Mouse (Mus musculus) stomach, postnatal 0 days (tissue): Measurements from ENCODE around the gene Gtf2i. TPM values are rescaled to one million over a fixed set of nuclear protein-coding genes. Genes with fewer than 3 reads are reported as not detected.

ENCODE experiments used
- ATAC-seq: fragments of 200-750 bp; cut with Nextera tagmentation; 2 replicates; pipeline ENCODE4 v1.8.0; 2017; ENCODE audit not compliant: low FRiP score, low TSS enrichment
- DNase-seq: peaks from one replicate; pipeline ENCODE4 v3.0.0-alpha.2; 2016; ENCODE audit warnings: low spot score
- H3K27ac ChIP-seq: fragments of 300-500 bp; sonication (generic); replicated peaks from 2 replicates; pipeline ENCODE4 v1.5.1; 2014; ENCODE audit warnings: mild to moderate bottlenecking, control low read depth
- H3K27me3 ChIP-seq: fragments of 300-500 bp; sonication (generic); 2 replicates; pipeline ENCODE4 v1.6.1; 2014; ENCODE audit warnings: low read length; ENCODE audit not compliant: control insufficient read depth, insufficient read depth
- H3K36me3 ChIP-seq: fragments of 300-500 bp; sonication (generic); 2 replicates; pipeline ENCODE4 v1.6.1; 2014; ENCODE audit warnings: low read length, mixed read lengths; ENCODE audit not compliant: control insufficient read depth, insufficient read depth
- H3K4me1 ChIP-seq: fragments of 300-500 bp; sonication (generic); replicated peaks from 2 replicates; pipeline ENCODE4 v1.6.1; 2014; ENCODE audit warnings: antibody characterized with exemption; ENCODE audit not compliant: control insufficient read depth, insufficient read depth
- H3K4me2 ChIP-seq: fragments of 300-500 bp; sonication (generic); replicated peaks from 2 replicates; pipeline ENCODE4 v1.6.1; 2014; ENCODE audit warnings: low read depth, mild to moderate bottlenecking, control low read depth, moderate library complexity
- H3K4me3 ChIP-seq: fragments of 300-500 bp; sonication (generic); 2 replicates; pipeline ENCODE4 v1.5.1; 2014; ENCODE audit warnings: low read depth, low read length, control low read depth
- H3K9ac ChIP-seq: fragments of 300-500 bp; sonication (generic); 2 replicates; pipeline ENCODE4 v1.6.1; 2014; ENCODE audit warnings: mild to moderate bottlenecking, low read length, control low read depth, mixed read lengths
- H3K9me3 ChIP-seq: fragments of 300-500 bp; sonication (generic); 2 replicates; pipeline ENCODE4 v1.6.1; 2016; ENCODE audit warnings: low read length; ENCODE audit not compliant: control insufficient read depth
- CTCF ChIP-seq: IDR thresholded peaks from 2 replicates; pipeline ENCODE4 v1.5.1; 2016; ENCODE audit warnings: antibody characterized with exemption, low read depth, mild to moderate bottlenecking, moderate library complexity
- EP300 ChIP-seq: optimal IDR thresholded peaks from 2 replicates; pipeline ENCODE3; 2016; ENCODE audit warnings: antibody characterized with exemption
- WGBS: fragments of 180-500 bp; shearing (Covaris S2); extraction: QIAGEN DNeasy Blood & Tissue Kit; methylation state at CpG from one replicate; pipeline ENCODE4 v1.1.7; 2014; 5-methylcytosine and 5-hydroxymethylcytosine counted together
- polyA plus RNA-seq: library from polyadenylated mRNA; unstranded; fragments of >200 nt; fragmentation: Nextera tagmentation; extraction: Ambion mirVana; gene quantifications from 2 replicates; pipeline ENCODE4 v1.2.1, GENCODE M21; 2015

The Gtf2i gene
- polyA plus RNA-seq, 1 experiment from 2014 or later = 63.0 TPM

GRCm38 (mm10) chr5:134232568-134232967 is 82.0 kb downstream of the Gtf2i start:
- peak overlapping the region; percentile 50; the same call in 1 of the 2 replicates for H3K27ac ChIP-seq
- H3K4me3 ChIP-seq = no peak overlapping the region
- peak; percentile 42 for DNase-seq
- H3K9ac ChIP-seq = no peak overlapping the region
- WGBS = 30% methylated on average over 7 of the region's 7 CpGs
- no peaks in the 10 kb centered on the region for H3K9me3 ChIP-seq
- H3K4me1 ChIP-seq = no peaks in the 10 kb centered on the region; the same call in 1 of the 2 replicates
- H3K27me3 ChIP-seq = no peaks in the 10 kb centered on the region
- TF ChIP-seq CTCF (no peak), EP300 (no peak)
- ATAC-seq = peak; percentile 28
- H3K4me2 ChIP-seq = no peak overlapping the region
- H3K36me3 ChIP-seq = peaks cover 6% of the 10 kb centered on the region; the same call in 1 of the 2 replicates

- DNase-seq = peak; percentile 61
- no peak overlapping the region for H3K9ac ChIP-seq
- no peaks in the 10 kb centered on the region for H3K9me3 ChIP-seq
- peak overlapping the region; percentile 50; the same call in 1 of the 2 replicates for H3K27ac ChIP-seq
- ATAC-seq = peak; percentile 58
- no peaks in the 10 kb centered on the region for H3K27me3 ChIP-seq
- no peak overlapping the region for H3K4me2 ChIP-seq
- 33% methylated on average over 6 of the region's 6 CpGs for WGBS
- H3K4me3 ChIP-seq = no peak overlapping the region
- H3K4me1 ChIP-seq = no peaks in the 10 kb centered on the region; the same call in 1 of the 2 replicates
- TF ChIP-seq EP300 = no peak
- no peak for TF ChIP-seq CTCF
- peaks cover 1% of the 10 kb centered on the region; the same call in 1 of the 2 replicates for H3K36me3 ChIP-seq
Measured at GRCm38 (mm10) chr5:134232111-134232510, 82.4 kb downstream of the Gtf2i start.

- ATAC-seq (no peak), DNase-seq (no peak)
- Histone ChIP-seq H3K27me3 (no peaks in the 10 kb centered on the region), H3K27ac (no peak overlapping the region), H3K36me3 (no peaks in the 10 kb centered on the region), H3K9ac (no peak overlapping the region), H3K4me3 (no peak overlapping the region), H3K4me2 (no peak overlapping the region), H3K9me3 (no peaks in the 10 kb centered on the region), H3K4me1 (no peaks in the 10 kb centered on the region; the same call in 1 of the 2 replicates)
- 69% methylated on average over 5 of the region's 5 CpGs for WGBS
- TF ChIP-seq EP300 (no peak), CTCF (no peak)
Measured at GRCm38 (mm10) chr5:134231376-134231775, 83.2 kb downstream of the Gtf2i start.

GRCm38 (mm10) chr5:134229391-134229790 is 85.2 kb downstream of the Gtf2i start, which contains the start of gene Ncf1:
Ncf1 (minus strand) TSS chr5:134229625.
- H3K4me2 ChIP-seq = no peak within 1 kb of the TSS
- WGBS = 83% methylated on average over 7 of the region's 7 CpGs
- H3K27me3 ChIP-seq = no peaks in the 10 kb centered on the region
- no peaks in the 10 kb centered on the region for H3K4me1 ChIP-seq
- H3K4me3 ChIP-seq = no peak within 1 kb of the TSS
- no peaks in the 10 kb centered on the region for H3K36me3 ChIP-seq
- DNase-seq (no peak), ATAC-seq (no peak)
- H3K9ac ChIP-seq = no peak within 1 kb of the TSS
- no peaks in the 10 kb centered on the region for H3K9me3 ChIP-seq
- TF ChIP-seq CTCF (no peak), EP300 (no peak)
- no peak within 1 kb of the TSS for H3K27ac ChIP-seq

GRCm38 (mm10) chr5:134228249-134228638 is 86.3 kb downstream of the Gtf2i start:
- no peak for ATAC-seq
- Histone ChIP-seq H3K9ac (no peak overlapping the region), H3K4me2 (no peak overlapping the region), H3K4me1 (no peaks in the 10 kb centered on the region), H3K27ac (no peak overlapping the region), H3K27me3 (no peaks in the 10 kb centered on the region), H3K36me3 (no peaks in the 10 kb centered on the region), H3K4me3 (no peak overlapping the region), H3K9me3 (no peaks in the 10 kb centered on the region)
- DNase-seq = no peak
- WGBS = 80% methylated on average over 6 of the region's 6 CpGs
- TF ChIP-seq CTCF = no peak
- TF ChIP-seq EP300 = no peak

GRCm38 (mm10) chr5:134227574-134228248 is 86.8 kb downstream of the Gtf2i start:
- Histone ChIP-seq H3K27me3 (no peaks in the 10 kb centered on the region), H3K4me2 (no peak overlapping the region), H3K9ac (0 out of 2 replicates have a peak overlapping the region, but pooled peaks have one; percentile 18), H3K4me1 (no peaks in the 10 kb centered on the region), H3K36me3 (no peaks in the 10 kb centered on the region), H3K9me3 (no peaks in the 10 kb centered on the region), H3K27ac (no peak overlapping the region), H3K4me3 (no peak overlapping the region)
- peak; percentile 68 for TF ChIP-seq CTCF
- TF ChIP-seq EP300 = no peak
- 39% methylated on average over 11 of the region's 11 CpGs for WGBS
- peak; percentile 57 for DNase-seq
- ATAC-seq = no peak
